Mouse (Mus musculus) stomach, postnatal 0 days (tissue): ENCODE results near the gene Thsd4.

ENCODE experiments used
- CTCF ChIP-seq: IDR thresholded peaks from 2 replicates; pipeline ENCODE4 v1.5.1; 2016; ENCODE audit warnings: antibody characterized with exemption, low read depth, mild to moderate bottlenecking, moderate library complexity
- EP300 ChIP-seq: optimal IDR thresholded peaks from 2 replicates; pipeline ENCODE3; 2016; ENCODE audit warnings: antibody characterized with exemption

- TF ChIP-seq CTCF (no peak), EP300 (no peak)
These were observed 574.6 kb downstream of the Thsd4 start for GRCm38 (mm10) chr9:59947271-59947670.
